Mouse (Mus musculus) ES-E14 (cell line): ENCODE results near the gene Mia3. TPM values are rescaled to one million over a fixed set of nuclear protein-coding genes. Genes with fewer than 3 reads are reported as not detected.

Source experiments
- DNase-seq: peaks from one replicate; pipeline ENCODE4 v3.0.0-alpha.2; 2013; ENCODE audit warnings: low read depth, low spot score
- H3K27ac ChIP-seq: 2 replicates; pipeline ENCODE4 v1.5.1; 2012; ENCODE audit warnings: low read depth, mild to moderate bottlenecking, low read length, moderate library complexity, mixed read lengths; ENCODE audit not compliant: poor library complexity, insufficient read depth, severe bottlenecking
- H3K36me3 ChIP-seq: 2 replicates; pipeline ENCODE4 v1.6.1; 2012; ENCODE audit warnings: mild to moderate bottlenecking, low read length, moderate library complexity, mixed read lengths; ENCODE audit not compliant: control insufficient read depth, poor library complexity, insufficient read depth, severe bottlenecking
- H3K4me1 ChIP-seq, 2 experiments: fragments of 150-350 bp in 1 of 2; sonication (generic) in 1 of 2; 2 replicates each; pipeline ENCODE4 v1.6.1; 2012; ENCODE audit warnings: low read length in 2 of 2, mild to moderate bottlenecking in 1 of 2, mixed read lengths in 1 of 2; ENCODE audit not compliant: control insufficient read depth in 2 of 2, insufficient read depth in 2 of 2, poor library complexity in 1 of 2
- H3K4me3 ChIP-seq, 2 experiments: fragments of 150-350 bp in 1 of 2; sonication (generic) in 1 of 2; 2 replicates each; pipeline ENCODE4 v1.5.1; 2012; ENCODE audit warnings: low read length in 2 of 2, low read depth in 1 of 2, mild to moderate bottlenecking in 1 of 2, mixed read lengths in 1 of 2; ENCODE audit not compliant: insufficient read depth in 1 of 2, poor library complexity in 1 of 2, severe bottlenecking in 1 of 2
- H3K9ac ChIP-seq: 2 replicates; pipeline ENCODE4 v1.6.1; 2012; ENCODE audit warnings: low read depth, mild to moderate bottlenecking, low read length, mixed read lengths; ENCODE audit not compliant: poor library complexity, insufficient read depth, severe bottlenecking
- H3K9me3 ChIP-seq: fragments of 150-350 bp; sonication (generic); 2 replicates; pipeline ENCODE4 v1.6.1; 2012; ENCODE audit warnings: low read depth, mild to moderate bottlenecking, low read length; ENCODE audit not compliant: control insufficient read depth, insufficient read depth
- CHD2 ChIP-seq: IDR thresholded peaks from 2 replicates; pipeline ENCODE4 v1.6.1; 2014; ENCODE audit warnings: mild to moderate bottlenecking, low read depth, low read length, inconsistent platforms
- HCFC1 ChIP-seq: IDR thresholded peaks from 2 replicates; pipeline ENCODE4 v1.6.1; 2012; ENCODE audit warnings: low read length, inconsistent platforms, borderline replicate concordance; ENCODE audit not compliant: insufficient read depth
- MAFK ChIP-seq: IDR thresholded peaks from 2 replicates; pipeline ENCODE4 v1.6.1; 2014; ENCODE audit warnings: mild to moderate bottlenecking, low read depth, low read length, inconsistent platforms; ENCODE audit not compliant: insufficient read depth
- ZC3H11A ChIP-seq: IDR thresholded peaks from 2 replicates; pipeline ENCODE4 v1.6.1; 2012; ENCODE audit warnings: low read depth, mild to moderate bottlenecking, inconsistent platforms, low read length, borderline replicate concordance
- ZNF384 ChIP-seq: IDR thresholded peaks from 2 replicates; pipeline ENCODE4 v1.6.1; 2012; ENCODE audit warnings: low read depth, low read length, inconsistent platforms
- in situ Hi-C, 2 experiments: fragments of 600-800 bp; cut with MboI; formaldehyde crosslinking; loops; one replicate each; pipeline ENCODE4 v1.15.1; 2025; ENCODE audit warnings: low sequenced_read_pairs in 2 of 2, inconsistent platforms in 1 of 2; ENCODE audit not compliant: unreplicated experiment in 2 of 2
- total RNA-seq: library from RNA; depleted of rRNA; stranded (reverse); fragments of 300-350 nt; gene quantifications from 2 replicates; pipeline ENCODE4 v1.2.3, GENCODE M21; 2012

Mia3 gene
- total RNA-seq, 1 experiment = 182 TPM

DNA sequence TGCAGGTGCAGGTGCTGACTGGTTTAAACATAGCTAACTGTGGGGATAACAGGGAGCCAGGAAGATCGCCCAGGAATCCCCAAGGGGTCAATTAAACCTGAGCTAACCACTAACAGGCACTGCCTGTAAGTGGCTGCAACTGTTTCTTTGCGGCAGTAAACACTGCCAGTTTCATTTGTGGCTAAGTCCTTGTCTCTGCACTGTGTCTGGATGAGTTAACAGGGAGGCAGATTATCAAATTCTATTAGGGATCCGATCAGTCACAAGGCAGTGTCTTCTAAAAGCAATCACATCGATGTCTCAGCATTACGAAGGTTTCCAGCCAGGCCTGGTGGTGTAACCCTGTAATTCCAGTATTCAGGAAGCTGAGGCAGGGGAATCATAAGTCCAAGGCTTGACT is 3.0 kb downstream of the Mia3 start:
- Histone ChIP-seq H3K9ac (no peak overlapping the region), H3K9me3 (no peaks in the 10 kb centered on the region), H3K27ac (no peak overlapping the region), H3K4me1 (no peaks in the 10 kb centered on the region), H3K36me3 (0 out of 2 replicates have a peak, but pooled peaks cover 2% of the 10 kb centered on the region), H3K4me3 (no peak overlapping the region)
- no peak for TF ChIP-seq ZNF384
- TF ChIP-seq HCFC1 = no peak
- no peak for TF ChIP-seq MAFK
- no peak for TF ChIP-seq CHD2
- no peak for TF ChIP-seq ZC3H11A
- in situ Hi-C loops = no loop called here
- DNase-seq = no peak

DNA sequence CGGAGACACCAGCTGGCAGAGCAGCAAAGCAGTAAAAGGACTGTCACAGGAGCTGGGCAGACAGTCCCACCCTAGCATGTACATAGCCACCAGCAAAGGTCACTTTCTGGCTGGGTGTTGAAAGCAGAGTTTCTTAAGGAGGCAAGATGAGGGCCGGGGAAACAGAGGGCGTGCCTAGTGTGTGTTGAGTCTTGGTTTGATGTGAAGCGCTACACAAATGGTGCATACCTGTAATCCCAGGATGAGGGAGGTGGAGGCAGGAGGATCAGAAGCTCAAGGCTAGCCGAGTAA is 5.8 kb downstream of the Mia3 start:
- Histone ChIP-seq H3K9ac (no peak overlapping the region), H3K4me3 (no peak overlapping the region), H3K27ac (no peak overlapping the region), H3K36me3 (peaks cover 9% of the 10 kb centered on the region; the same call in 1 of the 2 replicates), H3K4me1 (no peaks in the 10 kb centered on the region; a peak in 1 of 4 replicates), H3K9me3 (no peaks in the 10 kb centered on the region)
- in situ Hi-C loops = no loop called here
- TF ChIP-seq ZC3H11A (no peak), MAFK (no peak), CHD2 (no peak)
- no peak for DNase-seq

DNA sequence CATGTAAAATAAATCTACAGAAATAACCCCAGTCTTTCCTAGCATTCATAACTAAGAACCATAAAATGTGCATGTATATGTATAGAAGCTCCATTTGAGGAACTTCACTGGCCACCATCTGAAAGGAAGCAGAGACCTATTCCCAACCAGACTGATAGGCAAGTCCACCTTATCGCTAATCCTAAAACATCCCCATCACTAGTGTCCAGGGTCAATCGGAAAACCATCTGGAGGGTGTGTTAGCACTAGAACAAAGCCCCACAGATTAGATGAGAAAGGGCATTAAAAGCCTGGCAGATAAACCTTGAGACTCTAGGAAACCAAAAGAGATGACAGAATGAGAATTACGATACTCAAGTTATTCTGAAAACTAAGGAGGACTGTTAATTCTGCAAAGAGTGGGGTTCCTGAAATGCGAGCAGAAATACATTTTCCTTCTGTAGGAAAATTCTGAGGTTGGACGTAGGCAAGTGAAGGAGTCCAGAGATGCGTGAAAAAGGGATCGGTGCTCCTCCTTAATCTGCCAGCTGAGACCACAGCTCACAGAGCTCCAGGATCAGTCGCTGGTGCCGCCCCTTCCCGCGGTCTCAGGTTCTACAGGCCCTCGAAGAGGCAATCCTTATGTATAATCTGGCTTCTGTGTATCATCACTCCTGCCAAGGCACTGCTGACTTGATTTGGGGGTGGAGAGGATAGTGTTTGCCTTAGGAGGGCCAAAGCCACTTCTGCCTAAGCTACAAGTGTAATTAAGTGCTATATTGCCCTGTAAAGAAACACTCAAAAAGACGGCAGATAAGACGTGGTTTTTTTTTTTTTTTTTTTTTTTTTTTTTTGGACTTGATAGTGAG is 6.4 kb downstream of the Mia3 start:
- no peak for DNase-seq
- H3K9ac ChIP-seq = no peak overlapping the region
- in situ Hi-C loops = no loop called here

DNA sequence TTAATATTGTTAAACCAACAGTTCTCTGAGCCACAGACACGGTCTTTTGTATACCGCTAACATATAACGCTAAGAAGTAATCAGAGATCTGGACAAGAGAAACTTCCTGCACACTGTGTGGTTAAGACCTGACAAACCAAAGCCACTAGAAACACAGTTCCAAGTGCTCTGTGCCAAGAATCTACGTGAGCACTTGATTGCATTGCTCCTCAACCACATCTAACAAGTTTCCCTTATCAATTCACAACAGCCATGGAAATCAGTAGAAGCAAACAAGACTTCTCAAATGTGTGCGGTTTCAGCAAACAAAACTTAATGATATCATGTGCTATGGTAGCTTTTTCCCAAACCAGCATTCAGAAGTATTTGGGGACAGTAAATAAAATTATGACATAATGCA is 7.1 kb downstream of the Mia3 start:
- H3K4me3 ChIP-seq = no peak overlapping the region
- no peak for DNase-seq
- H3K9ac ChIP-seq = no peak overlapping the region
- no peak overlapping the region for H3K27ac ChIP-seq
- no peaks in the 10 kb centered on the region; a peak in 1 of 4 replicates for H3K4me1 ChIP-seq
- in situ Hi-C loops = no loop called here
- H3K36me3 ChIP-seq = peaks cover 13% of the 10 kb centered on the region; the same call in 1 of the 2 replicates
- TF ChIP-seq ZNF384 = no peak
- no peak for TF ChIP-seq CHD2
- no peak for TF ChIP-seq HCFC1
- TF ChIP-seq MAFK = no peak
- no peak for TF ChIP-seq ZC3H11A
- no peaks in the 10 kb centered on the region for H3K9me3 ChIP-seq

More for the DNA sequence above, 6.4 kb downstream of the Mia3 start:
- TF ChIP-seq MAFK (no peak), HCFC1 (no peak), ZNF384 (no peak), ZC3H11A (no peak), CHD2 (no peak)
- Histone ChIP-seq H3K9me3 (no peaks in the 10 kb centered on the region), H3K4me1 (no peaks in the 10 kb centered on the region; a peak in 1 of 4 replicates), H3K4me3 (no peak overlapping the region), H3K27ac (no peak overlapping the region), H3K36me3 (peaks cover 13% of the 10 kb centered on the region; the same call in 1 of the 2 replicates)
